Mouse (Mus musculus) CH12.LX (cell line): ENCODE measurements around the gene Pus3. TPM values are rescaled to one million over a fixed set of nuclear protein-coding genes. Genes with fewer than 3 reads are reported as not detected.

Experiments used
- DNase-seq: peaks from one replicate; pipeline ENCODE4 v3.0.0-alpha.2; 2013; ENCODE audit errors: extremely low read depth
- H3K27ac ChIP-seq: 2 replicates; pipeline ENCODE4 v1.5.1; 2012; ENCODE audit warnings: low read depth, mild to moderate bottlenecking, control low read depth, moderate library complexity; ENCODE audit not compliant: insufficient read depth
- H3K27me3 ChIP-seq: replicated peaks from 2 replicates; pipeline ENCODE3; 2012; ENCODE audit warnings: inconsistent platforms
- H3K36me3 ChIP-seq, 2 experiments: replicated peaks in 1 of 2; 2 replicates each; pipeline versions ENCODE3 to v1.6.1; 2012; ENCODE audit warnings: inconsistent platforms in 1 of 2, low read length in 1 of 2, mild to moderate bottlenecking in 1 of 2, mixed read lengths in 1 of 2, moderate library complexity in 1 of 2; ENCODE audit not compliant: control insufficient read depth in 1 of 2, insufficient read depth in 1 of 2
- H3K4me1 ChIP-seq, 2 experiments: 2 replicates each; pipeline ENCODE4 v1.6.1; 2012; ENCODE audit warnings: inconsistent platforms in 1 of 2, moderate library complexity in 1 of 2; ENCODE audit not compliant: insufficient read depth in 2 of 2, control insufficient read depth in 1 of 2
- H3K4me2 ChIP-seq: 2 replicates; pipeline ENCODE4 v1.6.1; 2012; ENCODE audit warnings: low read depth, mild to moderate bottlenecking, control low read depth; ENCODE audit not compliant: poor library complexity, insufficient read depth, severe bottlenecking
- H3K4me3 ChIP-seq, 3 experiments: fragments of 150-350 bp in 1 of 3; sonication (generic) in 1 of 3; replicated peaks in 1 of 3; 2 replicates each; pipeline versions ENCODE3 to v1.5.1; 2011 to 2012; ENCODE audit warnings: low read depth in 2 of 3, low read length in 2 of 3, mild to moderate bottlenecking in 2 of 3, moderate library complexity in 2 of 3, control low read depth in 1 of 3, improper control_type of control experiment in 1 of 3, inconsistent platforms in 1 of 3, mixed read lengths in 1 of 3; ENCODE audit not compliant: poor library complexity in 1 of 3
- H3K79me2 ChIP-seq: replicated peaks from 2 replicates; pipeline ENCODE4 v1.6.1; 2012; ENCODE audit warnings: mild to moderate bottlenecking, moderate library complexity; ENCODE audit not compliant: control insufficient read depth, poor library complexity, insufficient read depth, severe bottlenecking; ENCODE audit errors: extremely low read depth
- H3K9ac ChIP-seq: 2 replicates; pipeline ENCODE4 v1.6.1; 2012; ENCODE audit warnings: low read depth, mild to moderate bottlenecking, control low read depth, moderate library complexity; ENCODE audit not compliant: insufficient read depth
- H3K9me3 ChIP-seq: replicated peaks from 2 replicates; pipeline ENCODE3; 2012; ENCODE audit warnings: low read length, inconsistent platforms, mixed read lengths
- CHD1 ChIP-seq: IDR thresholded peaks from 2 replicates; pipeline ENCODE4 v1.6.1; 2012; ENCODE audit warnings: low read depth, low read length, improper control_type of control experiment, inconsistent platforms
- CTCF ChIP-seq, 2 experiments: IDR thresholded peaks in 1 of 2; conservative IDR thresholded peaks in 1 of 2; 2 replicates each; pipeline ENCODE4 v1.5.1; 2011 to 2012; ENCODE audit warnings: low read depth in 2 of 2, low read length in 2 of 2, improper control_type of control experiment in 1 of 2, inconsistent platforms in 1 of 2, mild to moderate bottlenecking in 1 of 2, moderate library complexity in 1 of 2
- JUN ChIP-seq: IDR thresholded peaks from 2 replicates; pipeline ENCODE4 v1.6.1; 2011; ENCODE audit warnings: low read depth, mild to moderate bottlenecking, low read length, improper control_type of control experiment, moderate library complexity; ENCODE audit not compliant: insufficient read depth
- KAT2A ChIP-seq: IDR thresholded peaks from 2 replicates; pipeline ENCODE4 v1.6.1; 2012; ENCODE audit warnings: low read length, improper control_type of control experiment, inconsistent platforms; ENCODE audit not compliant: insufficient replicate concordance
- MAX ChIP-seq: IDR thresholded peaks from 2 replicates; pipeline ENCODE4 v1.6.1; 2011; ENCODE audit warnings: low read length, improper control_type of control experiment
- MEF2A ChIP-seq: IDR thresholded peaks from 2 replicates; pipeline ENCODE4 v1.6.1; 2014; ENCODE audit warnings: low read depth, mild to moderate bottlenecking, inconsistent platforms, low read length, improper control_type of control experiment, borderline replicate concordance
- MXI1 ChIP-seq: IDR thresholded peaks from 2 replicates; pipeline ENCODE4 v1.6.1; 2011; ENCODE audit warnings: mild to moderate bottlenecking, low read depth, low read length, improper control_type of control experiment
- MYC ChIP-seq: IDR thresholded peaks from 2 replicates; pipeline ENCODE4 v1.6.1; 2011; ENCODE audit warnings: low read depth, mild to moderate bottlenecking, improper control_type of control experiment, low read length
- NRF1 ChIP-seq: IDR thresholded peaks from 2 replicates; pipeline ENCODE4 v1.6.1; 2014; ENCODE audit warnings: low read depth, mild to moderate bottlenecking, inconsistent platforms, low read length, improper control_type of control experiment, moderate library complexity
- POLR2A ChIP-seq: IDR thresholded peaks from 2 replicates; pipeline ENCODE4 v1.6.1; 2011; ENCODE audit warnings: low read depth, mild to moderate bottlenecking, improper control_type of control experiment, low read length
- POLR2AphosphoS2 ChIP-seq: IDR thresholded peaks from 2 replicates; pipeline ENCODE4 v1.6.1; 2011; ENCODE audit warnings: low read depth, low read length, improper control_type of control experiment
- RAD21 ChIP-seq: IDR thresholded peaks from 2 replicates; pipeline ENCODE4 v1.6.1; 2011; ENCODE audit warnings: low read depth, mild to moderate bottlenecking, low read length, improper control_type of control experiment, moderate library complexity
- RCOR1 ChIP-seq: conservative IDR thresholded peaks from 2 replicates; pipeline ENCODE4 v1.6.1; 2012; ENCODE audit warnings: low read depth, mild to moderate bottlenecking, inconsistent platforms, low read length, improper control_type of control experiment
- SMC3 ChIP-seq: IDR thresholded peaks from 2 replicates; pipeline ENCODE4 v1.6.1; 2011; ENCODE audit warnings: low read depth, low read length, improper control_type of control experiment
- TBP ChIP-seq: conservative IDR thresholded peaks from 2 replicates; pipeline ENCODE4 v1.6.1; 2011; ENCODE audit warnings: low read depth, low read length, improper control_type of control experiment
- USF2 ChIP-seq: conservative IDR thresholded peaks from 2 replicates; pipeline ENCODE4 v1.6.1; 2011; ENCODE audit warnings: low read depth, low read length, improper control_type of control experiment
- ZC3H11A ChIP-seq: IDR thresholded peaks from 2 replicates; pipeline ENCODE4 v1.6.1; 2012; ENCODE audit warnings: low read depth, mild to moderate bottlenecking, inconsistent platforms, low read length, improper control_type of control experiment
- ZKSCAN1 ChIP-seq: IDR thresholded peaks from 2 replicates; pipeline ENCODE4 v1.6.1; 2012; ENCODE audit warnings: low read depth, inconsistent platforms, low read length, improper control_type of control experiment, borderline replicate concordance
- ZMIZ1 ChIP-seq: IDR thresholded peaks from 2 replicates; pipeline ENCODE4 v1.6.1; 2012; ENCODE audit warnings: low read depth, mild to moderate bottlenecking, inconsistent platforms, low read length, improper control_type of control experiment
- dilution Hi-C: fragments of 300-500 bp; cut with MboI; formaldehyde crosslinking; loops from 2 replicates; pipeline ENCODE4 v1.14.3; 2020; ENCODE audit warnings: low sequenced_read_pairs; ENCODE audit not compliant: extremely low pct_unique_long_range_greater_than_20kb, extremely low pct_ligation_motif_present
- in situ Hi-C: fragments of 300-500 bp; cut with MboI; formaldehyde crosslinking; loops from 3 replicates; pipeline ENCODE4 v1.14.3; 2019; ENCODE audit warnings: low sequenced_read_pairs, low pct_ligation_motif_present, low pct_unique_long_range_greater_than_20kb, mixed read lengths
- polyA plus RNA-seq: library from polyadenylated mRNA; unstranded; fragments of >175 nt; gene quantifications from 2 replicates; pipeline ENCODE4 v1.2.1, GENCODE M21; 2012; ENCODE audit warnings: low read depth; ENCODE audit not compliant: insufficient read length
- total RNA-seq, 2 experiments: library from RNA; depleted of rRNA; stranded (reverse); fragments of 300-350 nt in 1 of 2; fragments of >200 nt in 1 of 2; gene quantifications; 2 replicates each; pipeline ENCODE4 v1.2.3; 2012 to 2014

The Pus3 gene
- total and polyA plus RNA-seq, 3 experiments = 18.0 to 40.8 (median 21.8) TPM

DNA sequence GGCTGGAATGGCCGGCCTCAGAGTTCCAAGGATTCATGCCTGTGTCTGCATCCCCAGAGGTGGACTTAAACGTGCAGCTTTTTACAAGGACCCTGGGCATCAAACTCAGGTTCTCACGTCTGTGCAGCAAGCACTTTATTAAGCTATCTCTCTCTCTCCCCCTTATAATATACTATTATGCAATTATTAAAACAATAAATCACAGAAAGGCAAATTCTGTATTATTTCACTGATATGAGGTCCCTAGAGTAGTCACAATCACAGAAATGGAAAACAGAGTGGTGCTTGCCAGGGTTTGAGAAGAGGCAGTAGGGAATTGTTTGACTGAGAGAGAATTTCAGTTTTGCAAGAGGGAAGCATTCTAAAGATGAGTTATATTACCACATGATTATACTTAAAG, 29.3 kb upstream of the Pus3 start:
- H3K9ac ChIP-seq = no peak overlapping the region
- H3K27ac ChIP-seq = no peak overlapping the region
- H3K4me3 ChIP-seq = no peak overlapping the region
- dilution Hi-C loops (loop anchor here (25.0 kb wide), 1 partner anchor 242 kb away; no protein-coding TSS in a partner anchor), in situ Hi-C loops (loop anchor here (25.0 kb wide), 1 partner anchor 492 kb away; no protein-coding TSS in a partner anchor)
- H3K4me2 ChIP-seq = no peak overlapping the region
- no peaks in the 10 kb centered on the region for H3K9me3 ChIP-seq
- DNase-seq = no peak
- H3K4me1 ChIP-seq = no peaks in the 10 kb centered on the region
- no peaks in the 10 kb centered on the region for H3K79me2 ChIP-seq
- no peaks in the 10 kb centered on the region for H3K27me3 ChIP-seq
- no peaks in the 10 kb centered on the region for H3K36me3 ChIP-seq
- no peak for TF ChIP-seq CTCF (conservative IDR thresholded peaks at IDR 0.05 in 1 of 2, IDR thresholded peaks at IDR 0.05 in 1 of 2; ENCODE audit: low read depth in 2 of 2, low read length in 2 of 2)
- no peak for TF ChIP-seq RCOR1
- no peak for TF ChIP-seq CHD1
- TF ChIP-seq NRF1 = no peak
- TF ChIP-seq MYC = no peak
- TF ChIP-seq KAT2A = no peak
- TF ChIP-seq TBP = no peak
- TF ChIP-seq MEF2A = no peak
- no peak for TF ChIP-seq POLR2A
- no peak for TF ChIP-seq JUN
- no peak for TF ChIP-seq POLR2AphosphoS2
- no peak for TF ChIP-seq ZKSCAN1
- TF ChIP-seq ZC3H11A = no peak
- TF ChIP-seq SMC3 = no peak
- TF ChIP-seq MXI1 = no peak
- TF ChIP-seq MAX = no peak
- no peak for TF ChIP-seq ZMIZ1
- TF ChIP-seq, all 38 proteins: peak for 0

GRCm38 (mm10) chr9:35529796-35530195, 28.6 kb upstream of the Pus3 start:
- Histone ChIP-seq H3K36me3 (no peaks in the 10 kb centered on the region), H3K4me3 (no peak overlapping the region), H3K9me3 (no peaks in the 10 kb centered on the region), H3K79me2 (no peaks in the 10 kb centered on the region), H3K27ac (no peak overlapping the region), H3K9ac (no peak overlapping the region), H3K4me2 (no peak overlapping the region), H3K27me3 (no peaks in the 10 kb centered on the region), H3K4me1 (peaks cover 0 to 1% of the 10 kb centered on the region in 2 experiments; a peak in 2 of 4 replicates)
- no peak for DNase-seq
- dilution Hi-C loops (loop anchor here (25.0 kb wide), 1 partner anchor 242 kb away; no protein-coding TSS in a partner anchor), in situ Hi-C loops (loop anchor here (5.0 to 25.0 kb wide), 2 partner anchors 247 to 492 kb away; no protein-coding TSS in a partner anchor)
- TF ChIP-seq RAD21 (no peak), MXI1 (no peak), RCOR1 (no peak), USF2 (no peak), SMC3 (no peak)
